Mouse (Mus musculus) spleen, adult 2 months (tissue): Measurements from ENCODE around the gene Thsd4. TPM values are rescaled to one million over a fixed set of nuclear protein-coding genes. Genes with fewer than 3 reads are reported as not detected.

Experiments
- DNase-seq, 2 experiments: peaks; one replicate each; pipeline versions ENCODE4 v3.0.0 to v3.0.0-alpha.2; 2012 to 2021; ENCODE audit warnings: low spot score in 2 of 2, low read depth in 1 of 2
- H3K27ac ChIP-seq: fragments of 200-500 bp; 2 replicates; pipeline ENCODE4 v1.5.1; 2012; ENCODE audit warnings: low read length, inconsistent platforms; ENCODE audit not compliant: insufficient read depth
- H3K27me3 ChIP-seq: fragments of 200-500 bp; 2 replicates; pipeline ENCODE4 v1.6.1; 2012; ENCODE audit warnings: mild to moderate bottlenecking, moderate library complexity, low read length, inconsistent platforms; ENCODE audit not compliant: control insufficient read depth, insufficient read depth
- H3K36me3 ChIP-seq: fragments of 200-500 bp; 2 replicates; pipeline ENCODE4 v1.6.1; 2012; ENCODE audit warnings: mild to moderate bottlenecking, low read length, inconsistent platforms; ENCODE audit not compliant: control insufficient read depth, insufficient read depth
- H3K4me1 ChIP-seq: fragments of 200-500 bp; 2 replicates; pipeline ENCODE4 v1.6.1; 2011; ENCODE audit warnings: inconsistent platforms; ENCODE audit not compliant: control insufficient read depth, insufficient read depth, insufficient read length
- H3K4me3 ChIP-seq: fragments of 200-500 bp; 2 replicates; pipeline ENCODE4 v1.5.1; 2011; ENCODE audit warnings: mild to moderate bottlenecking, inconsistent platforms; ENCODE audit not compliant: insufficient read depth, insufficient read length; ENCODE audit errors: extremely low read depth
- CTCF ChIP-seq: fragments of 200-500 bp; IDR thresholded peaks from 2 replicates; pipeline ENCODE4 v1.5.1; 2011; ENCODE audit warnings: mild to moderate bottlenecking, inconsistent platforms; ENCODE audit not compliant: insufficient read depth, insufficient read length, insufficient replicate concordance; ENCODE audit errors: extremely low read depth
- POLR2A ChIP-seq: fragments of 200-500 bp; IDR thresholded peaks from 2 replicates; pipeline ENCODE4 v1.6.1; 2011; ENCODE audit warnings: low read depth, low read length, inconsistent platforms
- WGBS: fragments of 180-500 bp; shearing (Covaris S2); methylation state at CpG from one replicate; pipeline ENCODE4 v1.1.7; 2018; 5-methylcytosine and 5-hydroxymethylcytosine counted together
- polyA plus RNA-seq: library from polyadenylated mRNA; depleted of rRNA; stranded (reverse); fragments of >200 nt; gene quantifications from 2 replicates; pipeline ENCODE4 v1.2.3, GENCODE M21; 2012; rRNA removed

Thsd4 gene
- polyA plus RNA-seq, 1 experiment, result 0.95 TPM

GRCm38 (mm10) chr9:59930248-59930647, 591.6 kb downstream of the Thsd4 start:
- WGBS, result 83% methylated on average over 3 of the region's 3 CpGs
- Histone ChIP-seq H3K36me3 (no peaks in the 10 kb centered on the region; the same call in 1 of the 2 replicates), H3K27ac (no peak overlapping the region), H3K4me3 (no peak overlapping the region), H3K4me1 (no peaks in the 10 kb centered on the region), H3K27me3 (no peaks in the 10 kb centered on the region)
- TF ChIP-seq CTCF (no peak), POLR2A (no peak)
- DNase-seq, result no peak

Other genes with a start within 250 kb of the Thsd4 start
- gene Lrrc49, start 166.1 kb upstream of the Thsd4 start, polyA plus RNA-seq, result 0.42 and 0.65 TPM in 2 replicates
- 1.3 and 1.5 TPM in 2 replicates for gene Larp6, start 190.9 kb upstream of the Thsd4 start, polyA plus RNA-seq